Mouse (Mus musculus) G1E (cell line): ENCODE measurements at regions not wholly inside any gene's neighbourhood (a gene's known extent, or its start where the extent isn't known, plus 50 kb on each side); places are given as distances from the start of the nearest gene placed in this dataset.

ENCODE experiments used
- ATAC-seq: 2 replicates; pipeline ENCODE4 v1.8.0; 2016; ENCODE audit warnings: mild to moderate bottlenecking; ENCODE audit not compliant: insufficient number of reproducible peaks, poor library complexity, low FRiP score, severe bottlenecking; ENCODE audit errors: extremely low read depth
- DNase-seq: peaks from one replicate; pipeline ENCODE4 v3.0.0; 2012; ENCODE audit warnings: low spot score
- H3K27me3 ChIP-seq: 2 replicates; pipeline ENCODE4 v1.6.1; 2012; ENCODE audit warnings: mild to moderate bottlenecking, low read length, inconsistent platforms; ENCODE audit not compliant: insufficient read depth
- H3K36me3 ChIP-seq: replicated peaks from 2 replicates; pipeline ENCODE3; 2012; ENCODE audit warnings: mild to moderate bottlenecking, inconsistent platforms
- H3K4me1 ChIP-seq: 2 replicates; pipeline ENCODE4 v1.6.1; 2012; ENCODE audit warnings: low read depth, low read length, inconsistent platforms, mixed read lengths; ENCODE audit not compliant: insufficient read depth
- H3K4me3 ChIP-seq: 2 replicates; pipeline ENCODE4 v1.5.1; 2012; ENCODE audit warnings: low read depth, mild to moderate bottlenecking, inconsistent platforms, low read length, moderate library complexity, mixed read lengths
- H3K9me3 ChIP-seq: replicated peaks from 2 replicates; pipeline ENCODE4 v1.6.1; 2012; ENCODE audit warnings: inconsistent platforms
- CTCF ChIP-seq: IDR thresholded peaks from 2 replicates; pipeline ENCODE4 v1.5.1; 2012; ENCODE audit warnings: low read depth, low read length, inconsistent platforms, mixed read lengths
- GATA1 ChIP-seq: IDR thresholded peaks from 2 replicates; pipeline ENCODE4 v1.6.1; 2012; ENCODE audit warnings: borderline replicate concordance, low read length, inconsistent platforms, mixed read lengths
- GATA2 ChIP-seq: IDR thresholded peaks from 2 replicates; pipeline ENCODE4 v1.6.1; 2012; ENCODE audit warnings: low read depth, low read length, inconsistent platforms, borderline replicate concordance
- POLR2AphosphoS5 ChIP-seq: IDR thresholded peaks from 2 replicates; pipeline ENCODE4 v1.6.1; 2012; ENCODE audit warnings: low read depth, low read length, inconsistent platforms; ENCODE audit not compliant: insufficient replicate concordance
- TAL1 ChIP-seq: conservative IDR thresholded peaks from 2 replicates; pipeline ENCODE4 v1.6.1; 2012; ENCODE audit warnings: low read depth, low read length, inconsistent platforms, mixed read lengths

DNA sequence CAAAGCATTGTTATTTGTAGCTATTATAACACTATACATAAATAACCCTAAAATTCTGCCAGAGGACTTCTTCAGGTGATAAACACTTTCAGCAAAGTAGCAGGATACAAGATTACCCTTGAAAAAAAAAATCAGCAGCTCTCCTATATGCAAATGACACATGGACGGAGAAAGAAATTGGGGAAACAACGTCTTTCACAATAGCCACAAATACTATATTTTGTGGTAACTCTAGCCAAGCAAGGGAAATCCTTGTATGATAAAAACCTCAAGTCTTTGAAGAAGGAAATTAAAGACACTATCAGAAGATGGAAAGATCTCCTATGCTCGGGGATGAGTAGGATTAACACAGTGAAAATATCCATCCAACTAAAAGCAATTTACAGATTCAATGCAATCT is 344.4 kb upstream of the Fbxo33 start:
- no peaks in the 10 kb centered on the region for H3K4me1 ChIP-seq
- DNase-seq = no peak
- no peaks in the 10 kb centered on the region for H3K36me3 ChIP-seq
- H3K9me3 ChIP-seq = no peaks in the 10 kb centered on the region
- TF ChIP-seq TAL1 (no peak), CTCF (no peak), GATA2 (no peak), POLR2AphosphoS5 (no peak), GATA1 (no peak)
- no peak for ATAC-seq
- H3K27me3 ChIP-seq = peaks cover 2% of the 10 kb centered on the region; the same call in 1 of the 2 replicates
- no peak overlapping the region for H3K4me3 ChIP-seq

DNA sequence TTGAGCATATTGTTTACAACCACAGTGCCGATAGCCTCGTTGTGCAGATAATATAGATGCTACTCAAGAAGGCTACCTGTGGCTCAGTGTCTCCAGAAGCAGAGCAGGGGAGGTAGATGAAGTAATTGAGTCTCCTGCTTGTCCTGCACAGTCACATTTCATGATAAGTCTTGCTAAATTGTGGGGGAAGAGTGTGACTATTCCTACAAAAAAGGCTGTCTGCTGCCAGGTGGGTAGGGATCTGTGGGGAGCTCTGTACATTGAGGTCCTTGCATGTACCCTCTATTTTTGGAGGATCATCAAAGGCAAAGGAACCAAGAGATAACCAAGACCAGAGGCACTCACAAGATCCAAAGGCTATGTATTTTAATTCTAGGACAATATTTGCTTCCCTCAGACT is 320.3 kb upstream of the Fbxo33 start:
- ATAC-seq = no peak
- TF ChIP-seq TAL1 (no peak), GATA1 (no peak), GATA2 (no peak), CTCF (no peak), POLR2AphosphoS5 (no peak)
- no peaks in the 10 kb centered on the region for H3K36me3 ChIP-seq
- no peak for DNase-seq
- no peaks in the 10 kb centered on the region for H3K4me1 ChIP-seq
- no peak overlapping the region for H3K4me3 ChIP-seq
- no peaks in the 10 kb centered on the region for H3K27me3 ChIP-seq
- H3K9me3 ChIP-seq = no peaks in the 10 kb centered on the region

DNA sequence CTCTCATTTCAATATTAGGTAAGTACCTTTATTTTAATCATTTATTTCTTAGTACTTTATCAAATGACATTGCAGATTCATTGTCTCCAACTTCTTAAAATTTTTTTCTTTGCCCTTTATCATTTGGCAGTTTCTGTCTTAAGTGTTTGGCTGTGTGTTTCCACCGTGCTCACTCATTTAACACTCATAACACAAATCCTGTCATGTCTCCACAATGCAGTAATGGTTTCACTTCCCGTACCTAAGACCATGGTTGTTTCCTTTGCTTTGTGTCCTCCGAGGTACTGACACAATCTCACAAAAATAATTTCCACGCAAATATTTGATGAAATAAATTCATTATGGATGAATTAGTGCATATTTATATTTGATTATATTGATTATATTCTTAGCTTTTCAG is 311.0 kb upstream of the Fbxo33 start:
- Histone ChIP-seq H3K4me3 (no peak overlapping the region), H3K4me1 (no peaks in the 10 kb centered on the region), H3K9me3 (no peaks in the 10 kb centered on the region), H3K36me3 (no peaks in the 10 kb centered on the region), H3K27me3 (no peaks in the 10 kb centered on the region)
- no peak for DNase-seq
- no peak for ATAC-seq
- TF ChIP-seq TAL1 = no peak
- TF ChIP-seq GATA1 = no peak
- no peak for TF ChIP-seq POLR2AphosphoS5
- TF ChIP-seq CTCF = no peak
- no peak for TF ChIP-seq GATA2

DNA sequence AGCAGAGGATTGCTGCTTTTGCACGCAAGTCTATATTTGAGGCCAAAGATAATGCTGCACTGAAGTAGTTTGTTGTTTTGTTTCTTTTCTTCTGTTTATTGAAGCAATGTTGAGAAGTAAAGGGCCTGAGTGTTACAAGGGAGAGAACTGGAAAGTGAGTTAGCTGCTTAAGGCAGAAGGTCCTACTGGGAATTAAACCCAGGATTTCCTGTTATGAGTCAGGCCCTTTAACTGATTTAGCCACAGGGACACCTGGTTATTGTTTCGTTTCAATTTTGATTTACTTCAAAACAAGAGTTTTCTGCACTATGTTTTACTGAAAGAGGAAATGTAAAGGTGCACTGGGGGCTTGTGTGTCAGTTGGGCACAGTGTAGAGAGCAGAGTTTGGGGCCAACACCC is 303.8 kb upstream of the Fbxo33 start:
- no peak overlapping the region for H3K4me3 ChIP-seq
- H3K4me1 ChIP-seq = no peaks in the 10 kb centered on the region

DNA sequence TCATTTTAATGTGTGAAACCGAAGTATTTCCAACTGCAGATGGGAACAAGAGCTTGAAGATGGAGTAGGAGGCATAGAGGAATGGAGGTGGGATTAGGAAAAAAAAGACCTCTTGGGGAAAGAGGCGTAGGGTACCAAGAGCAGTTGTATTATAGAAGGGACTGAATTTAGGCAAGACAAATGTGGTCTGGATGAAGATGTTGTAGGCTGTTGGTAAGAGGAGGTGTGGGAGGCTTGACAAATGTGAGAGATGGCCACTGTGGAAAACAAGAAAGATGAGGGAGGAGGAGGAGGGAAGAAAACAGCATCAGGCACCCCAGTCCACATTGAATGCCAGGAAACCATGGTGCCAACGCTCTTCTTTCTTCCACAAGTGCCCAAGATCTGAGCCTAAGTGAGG is 302.4 kb upstream of the Fbxo33 start:
- no peaks in the 10 kb centered on the region for H3K4me1 ChIP-seq
- H3K4me3 ChIP-seq = no peak overlapping the region
- H3K36me3 ChIP-seq = no peaks in the 10 kb centered on the region
- TF ChIP-seq POLR2AphosphoS5 (no peak), CTCF (no peak), GATA1 (no peak), TAL1 (no peak), GATA2 (no peak)
- DNase-seq (no peak), ATAC-seq (no peak)
- H3K27me3 ChIP-seq = no peaks in the 10 kb centered on the region
- no peaks in the 10 kb centered on the region for H3K9me3 ChIP-seq

More for the DNA sequence above, 303.8 kb upstream of the Fbxo33 start:
- Histone ChIP-seq H3K27me3 (no peaks in the 10 kb centered on the region), H3K36me3 (no peaks in the 10 kb centered on the region), H3K9me3 (no peaks in the 10 kb centered on the region)
- ATAC-seq (no peak), DNase-seq (no peak)
- TF ChIP-seq GATA2 (no peak), GATA1 (no peak), POLR2AphosphoS5 (no peak), TAL1 (no peak), CTCF (no peak)

DNA sequence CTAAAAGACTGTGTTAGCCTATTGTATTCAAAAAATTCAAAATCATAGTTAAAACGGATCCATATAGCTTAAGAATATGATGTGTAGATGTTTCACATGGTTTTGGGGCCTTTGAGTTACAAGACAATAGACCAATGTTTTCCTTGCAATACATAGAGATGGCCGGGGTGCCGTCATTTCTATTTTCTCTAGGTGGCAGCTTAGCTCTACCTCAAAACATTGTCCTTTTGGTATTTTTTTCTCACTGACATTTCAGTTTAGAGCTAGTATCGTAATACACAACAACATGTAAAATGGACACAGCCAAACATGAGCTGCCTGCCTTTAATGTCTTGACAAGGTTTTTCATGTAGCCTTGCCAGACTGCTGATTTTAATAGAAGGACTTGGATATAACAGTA is 290.3 kb upstream of the Fbxo33 start:
- Histone ChIP-seq H3K36me3 (no peaks in the 10 kb centered on the region), H3K9me3 (no peaks in the 10 kb centered on the region), H3K27me3 (no peaks in the 10 kb centered on the region), H3K4me3 (no peak overlapping the region), H3K4me1 (no peaks in the 10 kb centered on the region; the same call in 1 of the 2 replicates)
- ATAC-seq = no peak
- DNase-seq = no peak
- TF ChIP-seq GATA2 (no peak), CTCF (no peak), GATA1 (no peak), POLR2AphosphoS5 (no peak), TAL1 (no peak)

DNA sequence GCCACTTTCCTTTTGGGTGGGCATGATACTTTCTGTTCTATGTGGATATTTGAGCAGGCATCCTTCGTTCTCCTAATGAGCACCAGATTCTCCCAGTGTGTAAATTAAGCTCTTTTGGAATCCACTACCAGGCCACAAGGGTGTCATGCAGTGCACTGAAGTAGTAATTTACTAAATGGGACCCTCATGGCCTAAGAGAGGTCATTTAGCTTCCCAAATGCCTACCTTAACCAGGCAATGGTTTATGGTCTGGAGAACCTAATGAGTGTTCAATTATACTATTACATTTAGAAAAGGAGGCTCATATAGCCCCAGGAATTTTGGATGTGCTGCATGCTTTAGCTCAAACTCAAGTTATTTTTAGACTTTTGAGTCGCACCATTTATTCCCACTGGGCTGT is 289.6 kb upstream of the Fbxo33 start:
- Histone ChIP-seq H3K9me3 (no peaks in the 10 kb centered on the region), H3K4me3 (no peak overlapping the region), H3K4me1 (no peaks in the 10 kb centered on the region; the same call in 1 of the 2 replicates), H3K27me3 (no peaks in the 10 kb centered on the region), H3K36me3 (no peaks in the 10 kb centered on the region)
- no peak for DNase-seq
- ATAC-seq = no peak
- TF ChIP-seq POLR2AphosphoS5 = no peak
